Comparison of ENCODE assay signal across 8 mouse cellular contexts in genomic region chr1:34061078-34061477, GRCm38 (mm10).
A peak's percentile ranks its signal among the peaks of the same experiment; 100 is the strongest.
DNase-seq lines count a peak whose midpoint lies in the region; ATAC-seq and TF ChIP-seq lines count a peak whose summit lies in the region.

No protein-coding gene starts in this region.

- TF ChIP-seq CTCF in midbrain, postnatal 0 days (IDR thresholded peaks at IDR 0.05), result peak; percentile 70

- H3K27me3 ChIP-seq in limb, embryonic 12.5 days, result no peaks in the 10 kb centered on the region
- H3K27me3 ChIP-seq in midbrain, postnatal 0 days (ENCODE audit: insufficient read depth, low read length), result no peaks in the 10 kb centered on the region
- H3K27me3 ChIP-seq in stomach, embryonic 14.5 days (ENCODE audit: control insufficient read depth, insufficient read depth, low read length), result no peaks in the 10 kb centered on the region

- H3K4me1 ChIP-seq in limb, embryonic 12.5 days (replicated peaks), result peaks cover 23% of the 10 kb centered on the region
- no peaks in the 10 kb centered on the region; the same call in 1 of the 2 replicates for H3K4me1 ChIP-seq in midbrain, postnatal 0 days (ENCODE audit: insufficient read depth, low read length)
- H3K4me1 ChIP-seq in stomach, embryonic 14.5 days (ENCODE audit: control insufficient read depth, insufficient read depth, low read length), result peaks cover 7% of the 10 kb centered on the region; the same call in 1 of the 2 replicates

- ATAC-seq in limb, embryonic 12.5 days (ENCODE audit: insufficient number of reproducible peaks, insufficient read depth, low FRiP score, low TSS enrichment, low read depth), result 0 out of 2 replicates have a peak, but pooled peaks have one; percentile 47
- no peak for ATAC-seq in midbrain, postnatal 0 days (ENCODE audit: low FRiP score)
- peak; percentile 75 for ATAC-seq in stomach, embryonic 14.5 days (ENCODE audit: insufficient number of reproducible peaks, insufficient read depth, low FRiP score, low read depth)

- H3K27ac ChIP-seq in limb, embryonic 12.5 days, result no peak overlapping the region
- no peak overlapping the region for H3K27ac ChIP-seq in midbrain, postnatal 0 days (ENCODE audit: low read depth, low read length)
- H3K27ac ChIP-seq in stomach, embryonic 14.5 days (ENCODE audit: low read length), result no peak overlapping the region

- 21% methylated on average over 4 of the region's 4 CpGs for WGBS in limb, embryonic 12.5 days
- 18% methylated on average over 4 of the region's 4 CpGs for WGBS in midbrain, postnatal 0 days
- 11% methylated on average over 4 of the region's 4 CpGs for WGBS in stomach, embryonic 14.5 days

- H3K4me2 ChIP-seq in limb, embryonic 12.5 days, result no peak overlapping the region
- peak overlapping the region; percentile 13; the same call in 1 of the 2 replicates for H3K4me2 ChIP-seq in midbrain, postnatal 0 days (ENCODE audit: low read depth, low read length, poor library complexity, severe bottlenecking)
- H3K4me2 ChIP-seq in stomach, embryonic 14.5 days (replicated peaks; ENCODE audit: low read depth, low read length), result no peak overlapping the region

- H3K36me3 ChIP-seq in limb, embryonic 12.5 days, result no peaks in the 10 kb centered on the region
- H3K36me3 ChIP-seq in midbrain, postnatal 0 days (ENCODE audit: insufficient read depth, low read length), result no peaks in the 10 kb centered on the region
- H3K36me3 ChIP-seq in stomach, embryonic 14.5 days (ENCODE audit: control insufficient read depth, insufficient read depth, low read length), result no peaks in the 10 kb centered on the region

- H3K9ac ChIP-seq in limb, embryonic 12.5 days (replicated peaks), result no peak overlapping the region
- H3K9ac ChIP-seq in midbrain, postnatal 0 days (replicated peaks; ENCODE audit: low read length, poor library complexity, severe bottlenecking), result no peak overlapping the region
- no peak overlapping the region for H3K9ac ChIP-seq in stomach, embryonic 14.5 days (replicated peaks; ENCODE audit: low read depth, low read length)

- no peaks in the 10 kb centered on the region for H3K9me3 ChIP-seq in limb, embryonic 12.5 days
- no peaks in the 10 kb centered on the region for H3K9me3 ChIP-seq in midbrain, postnatal 0 days (ENCODE audit: low read length)
- no peaks in the 10 kb centered on the region for H3K9me3 ChIP-seq in stomach, embryonic 14.5 days (ENCODE audit: control insufficient read depth, low read depth, low read length)

- DNase-seq in 3134 (ENCODE audit: extremely low read depth, insufficient read length, low spot score), result peak; percentile 47
- DNase-seq in adrenal gland, adult (ENCODE audit: inconsistent age in 2 of 2, low spot score in 1 of 2), result peak; percentile 75 to 93
- peak; percentile 82 for DNase-seq in embryo, embryonic 11 days
- DNase-seq in heart, adult 8-10 months (ENCODE audit: low spot score), result peak; percentile 83
- peak; percentile 80 to 88 for DNase-seq in kidney, adult 8-10 months
- DNase-seq in midbrain, postnatal 0 days (ENCODE audit: low spot score), result peak; percentile 55

- H3K4me3 ChIP-seq in limb, embryonic 12.5 days (replicated peaks), result no peak overlapping the region
- H3K4me3 ChIP-seq in midbrain, postnatal 0 days (ENCODE audit: low read depth, low read length), result no peak overlapping the region
- H3K4me3 ChIP-seq in stomach, embryonic 14.5 days (ENCODE audit: low read depth, low read length), result no peak overlapping the region
